Mouse (Mus musculus) 3T3-L1 (cell line): ENCODE data around the gene Crtac1.

Source experiments
- DNase-seq: peaks from one replicate; pipeline ENCODE4 v3.0.0-alpha.2; 2015; ENCODE audit warnings: low read depth, low spot score

The Crtac1 gene

GRCm38 (mm10) chr19:42425208-42425607, 6.4 kb downstream of the Crtac1 start:
- DNase-seq = peak; percentile 61

DNA sequence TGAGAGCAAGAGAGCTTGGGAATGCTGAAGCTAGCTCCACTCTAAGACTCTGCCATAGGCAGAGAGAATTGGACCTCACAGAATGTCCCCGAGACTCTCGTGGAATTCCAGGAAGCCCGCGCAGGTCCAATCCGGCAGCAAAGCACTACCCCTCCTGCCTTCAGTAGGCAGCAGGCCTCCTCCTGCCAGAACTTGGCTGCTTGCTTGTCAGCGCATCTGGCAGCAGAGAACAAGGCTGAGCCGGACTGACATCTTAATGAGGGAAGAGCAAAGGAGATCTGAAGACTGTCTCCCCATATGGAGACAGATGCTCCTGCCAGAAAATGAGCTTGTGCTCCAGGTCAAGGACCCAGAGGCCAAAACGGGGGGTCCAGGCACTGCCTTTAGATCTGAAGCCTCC, 16.5 kb downstream of the Crtac1 start:
- no peak for DNase-seq

- no peak for DNase-seq
Measured at GRCm38 (mm10) chr19:42409856-42410255, 21.7 kb downstream of the Crtac1 start.

DNA sequence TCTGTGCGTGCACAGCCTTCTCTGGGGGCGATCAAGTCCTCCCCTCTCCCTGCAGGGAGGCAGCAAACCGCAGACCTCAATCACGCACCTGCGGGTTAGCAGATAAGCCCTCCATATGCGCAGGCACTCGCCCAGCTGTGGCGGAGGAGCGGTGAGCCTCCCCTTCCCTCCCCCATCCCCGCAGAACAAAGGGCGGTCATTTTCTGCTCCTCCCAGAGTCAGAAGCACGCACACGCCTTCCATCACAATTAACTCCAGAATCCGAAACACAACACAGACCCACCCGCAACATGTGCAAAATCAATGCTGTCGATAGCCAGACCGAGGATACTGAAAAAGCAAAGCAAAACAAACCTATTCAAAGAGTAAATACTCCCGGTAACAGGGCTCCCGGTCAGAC, 22.4 kb downstream of the Crtac1 start:
- DNase-seq = no peak

DNA sequence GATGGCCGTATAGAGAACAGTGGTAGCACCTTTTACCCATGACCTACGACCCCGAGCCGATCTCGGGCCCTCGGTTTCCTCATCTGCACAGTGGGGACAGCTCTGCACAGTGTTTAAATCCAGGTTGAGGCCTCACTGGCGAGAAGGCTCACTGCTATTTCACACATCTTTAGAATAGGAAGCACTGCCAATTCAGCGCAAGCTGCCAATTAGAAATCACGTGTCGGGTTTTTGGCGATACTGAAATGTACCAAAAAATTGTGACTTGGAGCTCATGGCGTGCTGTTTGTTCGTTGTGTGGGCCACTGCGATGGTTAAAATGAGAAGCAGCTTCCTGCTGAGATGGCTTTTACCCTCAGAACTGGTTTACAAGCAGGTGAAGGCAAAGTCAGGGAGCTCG, 27.2 kb downstream of the Crtac1 start:
- DNase-seq = no peak

- no peak for DNase-seq
Measured at GRCm38 (mm10) chr19:42399974-42400373, 31.6 kb downstream of the Crtac1 start.

DNA sequence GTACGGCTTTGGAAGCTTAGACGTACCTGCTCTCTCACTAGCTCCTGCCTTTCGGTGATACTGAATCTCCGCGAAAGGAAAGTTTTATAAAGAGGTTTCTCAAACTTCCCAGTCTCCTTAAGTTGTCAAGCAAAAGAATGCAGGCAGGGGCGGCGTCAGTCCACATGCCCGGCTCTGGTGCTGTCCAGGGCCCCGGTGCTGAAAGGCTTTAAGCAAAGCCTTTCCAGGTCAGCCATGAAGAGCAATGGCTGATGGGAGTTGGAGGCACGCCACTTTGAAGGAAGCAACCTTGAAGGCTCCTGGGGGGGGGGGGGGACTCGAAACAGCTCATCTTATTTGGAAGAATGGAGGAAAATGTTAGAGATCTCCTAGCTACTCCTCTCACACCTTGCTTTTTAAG, 34.3 kb downstream of the Crtac1 start:
- DNase-seq = peak; percentile 40

DNA sequence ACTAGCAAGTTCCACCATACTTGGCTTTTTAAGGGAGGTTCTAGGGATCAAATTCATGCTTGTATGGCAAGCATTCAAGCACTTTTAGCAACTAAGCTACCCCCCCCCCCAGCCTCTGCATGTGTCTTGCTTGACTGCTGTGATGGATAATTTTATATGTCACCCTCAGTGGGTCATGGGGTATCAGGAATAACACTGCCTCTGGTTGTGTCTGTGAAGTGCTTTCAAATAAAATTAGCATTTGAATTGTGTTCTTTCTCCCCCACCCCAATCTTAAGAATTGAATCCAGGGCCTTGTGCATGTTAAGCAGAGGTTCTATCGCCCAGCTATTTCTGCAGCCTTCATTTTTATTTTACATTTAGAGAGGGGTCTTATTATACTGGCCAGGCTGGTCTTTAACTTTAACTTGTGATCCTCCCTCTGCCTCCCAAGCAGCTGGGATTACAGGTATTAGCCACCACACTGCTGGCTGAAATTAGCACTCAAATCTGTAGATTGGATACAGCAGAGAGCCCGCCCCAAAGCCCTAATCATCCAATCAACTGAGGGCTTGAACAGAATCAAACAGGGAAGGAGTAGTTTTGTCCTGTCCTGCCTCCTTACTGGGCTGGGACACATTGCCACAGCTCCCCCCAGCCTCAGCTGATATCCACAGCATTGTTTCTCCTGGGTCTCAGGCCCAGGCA, 36.6 kb downstream of the Crtac1 start:
- DNase-seq = no peak

DNA sequence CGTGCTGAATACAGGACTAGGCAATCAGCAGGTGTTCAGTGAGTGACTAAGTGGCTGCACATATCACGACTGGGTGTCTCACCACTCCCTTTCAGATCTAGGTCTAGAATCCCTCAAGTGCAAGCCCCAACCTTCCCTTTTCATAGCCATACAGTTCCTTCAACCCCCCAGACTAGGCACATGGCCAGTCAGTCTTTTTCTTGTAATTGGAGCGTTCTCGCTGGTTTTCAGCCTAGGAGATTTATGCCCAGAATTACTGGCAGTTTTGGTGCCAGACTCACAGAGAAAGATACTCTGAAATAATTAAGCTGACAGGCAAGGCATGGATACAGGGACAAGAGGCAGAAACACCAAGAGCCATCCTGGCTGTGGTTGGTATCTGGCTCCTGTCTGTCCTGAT, 37.7 kb downstream of the Crtac1 start:
- no peak for DNase-seq

GRCm38 (mm10) chr19:42392094-42392493, 39.5 kb downstream of the Crtac1 start:
- DNase-seq = no peak

GRCm38 (mm10) chr19:42389574-42389973, 42.0 kb downstream of the Crtac1 start:
- no peak for DNase-seq

GRCm38 (mm10) chr19:42384981-42385598, 46.5 kb downstream of the Crtac1 start:
- DNase-seq = no peak

DNA sequence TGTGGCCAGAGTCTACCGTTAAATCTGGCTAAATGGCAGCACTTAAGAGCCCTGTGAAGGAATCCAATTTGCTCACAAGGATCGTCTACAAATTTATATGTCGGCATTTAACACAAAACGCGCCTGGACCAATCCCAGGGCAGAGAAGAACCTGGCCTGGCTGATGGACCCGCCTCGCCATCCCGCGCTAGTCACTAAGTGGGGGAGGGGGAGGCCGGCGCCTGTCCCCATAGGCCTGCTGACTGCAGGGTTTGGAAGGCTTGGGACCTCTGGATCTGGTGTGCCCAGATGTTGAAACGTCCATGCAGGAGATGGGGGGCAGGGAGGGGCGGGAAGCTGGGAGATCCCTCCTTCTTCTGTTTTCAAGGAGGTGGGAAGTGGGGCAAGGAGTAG, 50.6 kb downstream of the Crtac1 start:
- DNase-seq = no peak

DNA sequence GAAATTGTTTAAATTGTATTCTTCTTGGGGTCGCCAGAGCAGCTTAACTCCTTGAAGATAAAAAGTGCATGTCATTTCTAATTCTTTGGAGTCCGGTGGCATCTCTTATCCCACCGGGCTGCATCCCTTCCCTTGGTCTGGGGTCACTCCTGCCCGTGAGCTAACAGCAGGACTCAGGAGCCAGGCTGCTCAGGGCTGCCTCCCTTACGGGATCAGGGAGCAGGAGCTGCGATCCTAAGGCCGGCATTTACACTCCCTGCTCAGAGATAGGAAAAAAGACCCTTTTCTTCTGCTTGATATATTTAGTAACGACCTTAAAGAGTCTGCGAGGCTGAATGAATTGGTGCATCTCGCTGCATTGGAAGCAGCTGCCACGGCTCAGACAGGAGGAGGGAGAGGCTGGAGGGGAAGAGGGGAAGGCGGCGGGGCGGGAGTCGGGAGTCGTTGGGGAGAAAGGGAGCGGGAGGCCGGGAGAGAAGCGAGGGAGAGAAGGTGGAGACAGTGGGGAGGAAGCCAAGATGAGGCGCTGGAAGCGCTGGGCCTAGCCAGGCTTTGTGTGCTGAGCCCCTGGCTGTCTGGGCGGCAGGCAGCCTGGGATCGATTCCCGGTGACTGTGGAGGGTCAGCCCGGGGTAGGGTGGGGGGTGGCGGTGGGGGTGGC, 51.1 kb downstream of the Crtac1 start:
- no peak for DNase-seq

GRCm38 (mm10) chr19:42379798-42380197, 51.8 kb downstream of the Crtac1 start:
- DNase-seq = no peak

GRCm38 (mm10) chr19:42377206-42377605, 54.4 kb downstream of the Crtac1 start:
- DNase-seq = no peak

DNA sequence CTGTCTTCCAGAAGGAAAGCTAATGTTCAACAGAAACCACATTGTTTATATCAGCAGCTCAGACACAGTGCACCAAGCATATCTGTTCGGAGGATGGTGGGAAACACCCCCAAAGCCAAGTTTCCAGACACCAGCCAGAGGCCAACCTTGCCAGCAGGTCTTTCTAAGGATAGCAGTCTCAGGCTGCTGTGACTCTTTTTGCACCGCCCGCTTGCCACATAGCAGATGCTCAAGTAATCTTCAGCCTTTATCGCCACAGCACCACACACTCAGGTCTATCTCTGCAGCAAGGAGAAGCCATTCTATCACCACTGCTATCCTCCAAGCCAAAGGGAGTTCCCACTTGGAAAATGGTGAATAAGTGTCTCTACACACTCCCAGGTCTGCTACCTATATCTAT, 68.0 kb downstream of the Crtac1 start:
- DNase-seq = no peak

DNA sequence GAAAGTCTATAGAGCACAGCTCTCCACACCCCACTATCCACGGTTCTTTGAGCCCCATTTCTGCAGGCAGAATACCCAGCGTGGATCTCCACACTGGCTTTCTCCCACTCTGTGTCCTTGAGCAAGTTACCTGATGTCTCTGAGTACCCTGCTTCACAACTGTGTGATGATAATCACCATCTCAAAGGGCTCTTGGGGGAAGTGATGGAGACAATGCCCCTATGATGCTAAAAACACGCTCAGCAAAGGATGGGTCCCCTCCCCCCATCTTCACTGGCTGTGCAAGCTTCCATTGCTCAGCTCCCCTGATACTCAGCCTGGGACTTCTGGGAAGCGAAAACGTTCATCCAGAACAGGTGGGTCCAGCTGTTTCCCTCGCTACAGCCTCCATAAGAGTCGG, 73.2 kb downstream of the Crtac1 start:
- DNase-seq = no peak

DNA sequence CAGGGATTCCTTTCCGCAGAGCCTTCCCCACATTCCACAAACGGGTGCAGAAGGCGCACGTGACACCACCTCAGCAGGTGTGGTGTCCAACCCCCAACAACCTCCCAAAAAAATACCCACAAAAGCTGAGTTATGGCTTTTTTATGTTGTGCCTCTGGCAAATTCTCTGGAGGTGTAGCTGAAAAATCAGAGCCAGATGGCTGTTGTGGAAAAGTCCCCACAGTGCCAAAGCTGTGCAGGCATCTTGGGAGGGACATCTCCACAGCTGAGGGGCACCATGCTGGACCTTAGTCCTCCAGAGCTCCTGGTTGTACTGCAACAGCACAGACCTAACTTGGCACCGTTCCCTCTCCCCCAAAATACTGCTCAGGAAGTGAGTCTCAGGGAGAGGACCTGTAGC, 74.7 kb downstream of the Crtac1 start:
- DNase-seq = no peak

DNA sequence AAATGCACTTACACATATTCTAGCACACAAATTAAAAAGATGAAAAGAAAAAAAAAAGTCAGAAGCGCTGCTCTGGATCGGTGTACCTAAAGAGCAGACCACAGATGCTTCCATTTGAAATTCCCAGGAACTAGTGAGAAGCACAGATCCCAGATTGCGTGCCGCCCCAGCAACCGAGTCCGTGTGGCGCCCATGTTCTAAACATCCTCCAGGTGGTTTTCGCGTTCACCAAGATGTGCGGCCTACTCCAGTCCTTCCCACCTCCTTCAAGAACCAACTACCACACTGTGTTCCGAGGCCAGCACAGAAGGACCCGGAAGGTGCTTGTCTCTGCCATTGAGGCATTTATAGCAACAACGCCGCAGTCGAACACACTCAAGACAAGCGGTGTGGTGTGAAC, 76.1 kb downstream of the Crtac1 start:
- DNase-seq = no peak

DNA sequence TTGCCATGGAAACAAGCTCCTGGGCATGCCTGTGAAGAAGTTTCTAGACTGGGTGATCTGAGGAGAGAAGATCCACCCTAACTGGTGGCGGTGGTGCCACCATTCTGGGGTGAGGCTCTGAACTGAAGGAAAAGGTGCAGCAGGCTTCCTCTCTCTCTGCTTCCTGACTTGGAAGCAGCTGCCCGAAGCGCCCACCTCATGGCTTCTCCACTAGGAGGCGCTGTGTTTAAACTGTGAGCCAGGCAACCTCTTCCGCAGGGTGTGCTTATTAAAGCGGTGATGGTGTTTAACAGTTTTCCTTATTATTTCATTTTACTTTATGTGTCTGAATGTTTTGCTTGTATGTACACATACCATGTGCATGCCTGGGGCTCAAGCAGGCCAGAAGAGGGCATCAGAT, 90.4 kb downstream of the Crtac1 start:
- peak; percentile 13 for DNase-seq

DNA sequence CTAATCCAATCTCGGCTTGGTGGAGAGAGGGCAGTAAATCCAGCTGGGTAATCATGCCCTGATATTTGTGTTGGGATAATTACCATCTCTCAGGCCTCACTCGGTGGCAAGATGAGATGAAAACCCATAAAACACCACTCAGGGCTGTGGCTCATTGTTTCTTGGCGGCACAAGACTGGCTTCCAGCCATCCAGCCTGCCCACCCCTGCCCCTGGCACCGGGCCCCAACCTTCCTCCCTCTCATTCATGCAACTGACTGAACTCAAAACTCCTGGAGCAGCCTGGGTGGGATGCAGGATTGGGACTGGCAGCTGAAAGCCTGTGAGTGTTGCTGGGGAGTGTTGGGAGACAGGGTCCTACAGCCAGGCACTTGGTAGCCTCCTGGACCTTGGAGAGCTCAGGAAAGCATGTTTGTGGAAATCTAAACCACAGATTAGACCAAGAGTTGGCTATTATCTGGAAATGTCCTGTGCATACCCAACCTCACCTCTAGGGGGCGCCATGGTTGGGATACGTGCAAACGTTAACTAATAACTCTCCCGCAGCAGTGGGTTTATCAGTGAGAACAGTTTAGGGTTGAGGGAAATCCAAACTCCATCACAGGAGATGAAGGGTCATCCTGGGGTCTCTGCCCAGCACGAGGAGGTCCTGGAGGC, 99.4 kb downstream of the Crtac1 start:
- DNase-seq = no peak

GRCm38 (mm10) chr19:42331446-42331845, 100.1 kb downstream of the Crtac1 start:
- DNase-seq = peak; percentile 40
